Mouse (Mus musculus) monocyte, adult 59 days (primary cell): ENCODE results near the gene Btbd16. TPM values are rescaled to one million over a fixed set of nuclear protein-coding genes. Genes with fewer than 3 reads are reported as not detected.

Source experiments
- total RNA-seq, 2 experiments: library from RNA; stranded (reverse); gene quantifications; one replicate each; pipeline ENCODE4 v1.2.4; 2023

The Btbd16 gene
- total RNA-seq = not detected

DNA sequence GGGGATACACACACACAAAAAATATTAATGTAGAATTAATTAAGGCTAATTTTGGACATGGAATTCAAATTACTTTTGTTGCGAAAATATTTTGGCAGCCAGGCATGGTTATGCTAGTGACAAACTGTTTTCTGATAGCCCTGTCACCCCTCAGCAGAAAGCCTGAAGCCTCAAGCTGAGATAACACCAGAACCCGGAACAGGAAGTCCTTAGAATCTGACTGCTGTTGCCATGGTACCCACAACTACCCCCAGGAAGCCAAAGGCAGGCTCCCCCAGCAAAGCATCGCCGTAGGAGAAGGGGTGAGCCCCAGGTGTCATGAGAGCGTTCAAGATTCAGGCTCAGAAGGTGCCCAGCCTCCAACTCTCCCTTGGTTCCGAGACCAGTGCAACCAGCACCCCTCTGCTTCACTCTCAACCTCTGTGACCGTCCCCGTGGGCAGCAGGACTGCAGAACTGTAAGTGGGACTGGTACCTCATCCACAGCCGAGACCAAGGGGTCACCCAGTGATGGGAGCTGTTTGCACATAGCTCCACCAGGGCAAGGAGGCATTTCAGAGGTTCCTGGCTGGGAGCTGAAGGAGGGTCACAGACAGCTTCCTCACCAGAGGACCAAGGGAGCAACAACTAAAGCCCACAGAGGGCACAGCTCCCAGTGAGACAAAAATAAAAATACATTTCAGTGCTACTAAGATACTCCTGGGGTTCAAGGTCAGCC is at the start of gene Btbd16:
TSS of gene Btbd16 (plus strand) at position 156 of the 717 bp plus-strand sequence.

GRCm38 (mm10) chr7:130865613-130866591 is 92.0 kb downstream of the Btbd16 start, which contains the start of gene Plekha1:
TSS of gene Plekha1 (plus strand) at chr7:130865756.

Other genes starting within 250 kb of the Btbd16 start
- gene Nsmce4a, start 201.0 kb upstream of the Btbd16 start, total RNA-seq = 10 to 100 TPM; 55.0 to 59.4 TPM
- 1 to 10 TPM; 2.4 to 3.1 TPM for gene Tacc2, start 196.6 kb upstream of the Btbd16 start, total RNA-seq
- 10 to 100 TPM; 58.2 to 58.3 TPM for gene Plekha1, start 91.7 kb downstream of the Btbd16 start, total RNA-seq
- gene Htra1, start 162.0 kb downstream of the Btbd16 start, total RNA-seq = 1 to 10 TPM in 1 of 2 experiments, under 1 TPM in 1; 0.67 to 1.5 TPM